In genomic region chr9:69994547-69994946, GRCm38 (mm10) we compare ENCODE assay signal across 20 mouse cellular contexts. TPM values are rescaled to one million over a fixed set of nuclear protein-coding genes. Genes with fewer than 3 reads are reported as not detected.
"Had no signal": no experiment of that assay in that cellular context is flagged by ENCODE, and none has a peak within 500 bp of the region (broad histone marks: within the 10 kb centered on the region; RNA-seq: fewer than 3 reads in every experiment).

No protein-coding gene starts in this region.

- H3K9me3 ChIP-seq: midbrain, embryonic 13.5 days; midbrain, embryonic 15.5 days; neural tube, embryonic 12.5 days; stomach, embryonic 15.5 days had no signal

- ATAC-seq: midbrain, embryonic 13.5 days; midbrain, embryonic 15.5 days had no signal

- DNase-seq: lung, adult 18-20 months; lung, embryonic 14.5 days; lung, postnatal 10 days; lung, postnatal 4 days; right cerebral cortex, postnatal 14 days; thymus, adult 2 months; thymus, postnatal 25 days; thymus, postnatal 4 days had no signal

- H3K9ac ChIP-seq: lung, embryonic 14.5 days; midbrain, embryonic 13.5 days; midbrain, embryonic 15.5 days; neural tube, embryonic 12.5 days; stomach, embryonic 15.5 days had no signal

- H3K4me3 ChIP-seq: midbrain, embryonic 13.5 days; midbrain, embryonic 15.5 days; neural tube, embryonic 12.5 days; stomach, embryonic 15.5 days had no signal

- H3K27ac ChIP-seq: midbrain, embryonic 13.5 days; midbrain, embryonic 15.5 days; neural tube, embryonic 12.5 days; stomach, embryonic 15.5 days; stomach, postnatal 0 days had no signal

- H3K27me3 ChIP-seq: megakaryocyte, embryonic 14.5 days; midbrain, embryonic 13.5 days; midbrain, embryonic 15.5 days; neural tube, embryonic 12.5 days; stomach, embryonic 15.5 days had no signal

RNA-seq across cellular contexts. Expression of gene Gcnt3, which starts 43.3 kb away (rescaled TPM):
- total RNA-seq: monocyte, adult 5-6 weeks; neutrophil, adult 5-6 weeks had no signal
- polyA plus RNA-seq: midbrain, embryonic 11.5 days; midbrain, embryonic 13.5 days; midbrain, embryonic 15.5 days; midbrain, postnatal 0 days; neural tube, embryonic 12.5 days; neural tube, embryonic 14.5 days; spleen, adult 2 months; thymus, adult 2 months had no signal
